Mouse (Mus musculus) thymus, postnatal 25 days (tissue): ENCODE results near the gene Hist1h1c.
"Not testable (repeated sequence)": the region's sequence is repeated elsewhere in the genome, so short reads cannot be mapped to it uniquely, and the experiment has no call there.

Experiments used
- DNase-seq: peaks from one replicate; pipeline ENCODE4 v3.0.0; 2022

The Hist1h1c gene

GRCm38 (mm10) chr13:23738677-23739068 is at the start of gene Hist1h1c:
Gene Hist1h1c, plus strand, starts transcription at chr13:23738808.
- DNase-seq = peak; percentile 97

GRCm38 (mm10) chr13:23688956-23689355 is 49.7 kb upstream of the Hist1h1c start:
- no peak for DNase-seq

- DNase-seq = no peak
Observed at GRCm38 (mm10) chr13:23689459-23689858, 49.1 kb upstream of the Hist1h1c start.

- no peak for DNase-seq
Observed at GRCm38 (mm10) chr13:23693856-23694440, 44.7 kb upstream of the Hist1h1c start.

- DNase-seq = no peak
Observed at GRCm38 (mm10) chr13:23694956-23695355, 43.7 kb upstream of the Hist1h1c start.

- no peak for DNase-seq
Observed at GRCm38 (mm10) chr13:23695514-23695913, 43.1 kb upstream of the Hist1h1c start, which contains the start of gene Hist1h1t. Gene Hist1h1t, plus strand, starts transcription at chr13:23695814.

- no peak for DNase-seq
Observed at GRCm38 (mm10) chr13:23696061-23696474, 42.5 kb upstream of the Hist1h1c start.

GRCm38 (mm10) chr13:23697491-23698299 is 40.9 kb upstream of the Hist1h1c start:
- peak; percentile 75 for DNase-seq

- DNase-seq = peak; percentile 100
Observed at GRCm38 (mm10) chr13:23698300-23698693, 40.3 kb upstream of the Hist1h1c start, which contains the start of gene Hist1h4c. Gene Hist1h4c, minus strand, starts transcription at chr13:23698454.

- DNase-seq = no peak
Observed at GRCm38 (mm10) chr13:23698996-23699395, 39.6 kb upstream of the Hist1h1c start.

GRCm38 (mm10) chr13:23699767-23700166 is 38.8 kb upstream of the Hist1h1c start:
- no peak for DNase-seq

GRCm38 (mm10) chr13:23700786-23701520 is 37.7 kb upstream of the Hist1h1c start:
- peak; percentile 84 for DNase-seq

GRCm38 (mm10) chr13:23702220-23702619 is 36.4 kb upstream of the Hist1h1c start:
- no peak for DNase-seq

- not testable (repeated sequence) for DNase-seq
Observed at GRCm38 (mm10) chr13:23702801-23703200, 35.8 kb upstream of the Hist1h1c start.

- no peak for DNase-seq
Observed at GRCm38 (mm10) chr13:23705751-23706356, 32.8 kb upstream of the Hist1h1c start.

- DNase-seq = no peak
Observed at GRCm38 (mm10) chr13:23706771-23707170, 31.8 kb upstream of the Hist1h1c start.

GRCm38 (mm10) chr13:23708041-23708440 is 30.6 kb upstream of the Hist1h1c start:
- no peak for DNase-seq

- DNase-seq = no peak
Observed at GRCm38 (mm10) chr13:23708654-23709053, 30.0 kb upstream of the Hist1h1c start.

- DNase-seq = no peak
Observed at GRCm38 (mm10) chr13:23709714-23710373, 28.8 kb upstream of the Hist1h1c start.

- DNase-seq = peak; percentile 78
Observed at GRCm38 (mm10) chr13:23710374-23711089, 28.1 kb upstream of the Hist1h1c start, which contains the start of gene Hfe. Gene Hfe, minus strand, starts transcription at chr13:23710854.

- no peak for DNase-seq
Observed at GRCm38 (mm10) chr13:23716261-23717042, 22.2 kb upstream of the Hist1h1c start.
